Mouse (Mus musculus) testis, adult 2 months (tissue): ENCODE results near the gene Zfp874a.

ENCODE experiments used
- CTCF ChIP-seq: fragments of 200-500 bp; IDR thresholded peaks from 2 replicates; pipeline ENCODE4 v1.5.1; 2012; ENCODE audit warnings: low read depth, mild to moderate bottlenecking, inconsistent platforms, low read length, moderate library complexity; ENCODE audit not compliant: control insufficient read depth, insufficient read depth, insufficient replicate concordance
- POLR2A ChIP-seq: fragments of 200-500 bp; IDR thresholded peaks from 2 replicates; pipeline ENCODE4 v1.6.1; 2012; ENCODE audit warnings: low read depth, mild to moderate bottlenecking, inconsistent platforms, low read length, moderate library complexity; ENCODE audit not compliant: control insufficient read depth

DNA sequence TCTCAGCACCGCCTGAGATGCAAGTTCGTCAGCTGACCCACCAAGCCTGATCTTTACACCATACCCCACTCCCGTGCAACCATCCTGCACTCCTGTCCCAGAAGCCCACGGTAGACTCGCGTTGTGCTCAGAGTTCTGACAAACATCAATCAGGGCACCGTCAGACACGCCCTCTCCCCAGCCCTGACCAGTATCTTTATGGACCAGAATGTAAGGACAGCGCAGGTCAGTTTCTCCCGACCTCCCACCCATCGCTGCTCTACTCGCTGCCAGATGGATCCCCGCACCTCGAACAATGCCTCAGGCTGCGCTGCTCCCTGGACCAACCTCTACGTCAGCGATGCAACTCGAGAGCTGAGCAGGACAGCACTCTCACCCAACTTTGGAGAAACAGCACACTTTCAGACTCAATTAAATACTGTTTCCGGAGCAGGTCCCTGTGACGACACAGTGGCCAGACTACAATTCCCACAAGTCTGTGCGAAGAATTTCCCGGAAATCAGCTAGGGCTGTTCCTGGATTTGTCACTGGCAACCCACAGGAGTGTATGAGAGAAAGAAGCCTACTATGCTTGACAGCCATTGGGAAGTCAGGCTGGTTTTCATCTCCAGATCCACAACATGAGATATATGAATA lies 48.8 kb upstream of the Zfp874a start, which contains the start of gene Zfp58:
- TF ChIP-seq POLR2A (0 out of 2 replicates have a peak, but pooled peaks have one; percentile 39), CTCF (no peak)
